Mouse (Mus musculus) liver, postnatal 0 days (tissue): Measurements from ENCODE around the gene Rnf126. TPM values are rescaled to one million over a fixed set of nuclear protein-coding genes. Genes with fewer than 3 reads are reported as not detected.

Source experiments
- ATAC-seq: fragments of 200-750 bp; cut with Nextera tagmentation; 2 replicates; pipeline ENCODE4 v1.8.0; 2017; ENCODE audit warnings: mild to moderate bottlenecking, moderate library complexity
- DNase-seq: peaks from one replicate; pipeline ENCODE4 v3.0.0-alpha.2; 2016
- H3K27ac ChIP-seq: fragments of 300-500 bp; sonication (generic); 2 replicates; pipeline ENCODE4 v1.5.1; 2014; ENCODE audit warnings: antibody characterized with exemption, moderate library complexity, mild to moderate bottlenecking, low read depth
- H3K27me3 ChIP-seq: fragments of 300-500 bp; sonication (generic); 2 replicates; pipeline ENCODE4 v1.6.1; 2014; ENCODE audit warnings: low read length, control low read depth, mixed read lengths; ENCODE audit not compliant: insufficient read depth
- H3K36me3 ChIP-seq: fragments of 300-500 bp; sonication (generic); replicated peaks from 2 replicates; pipeline ENCODE4 v1.6.1; 2014; ENCODE audit warnings: mild to moderate bottlenecking, control low read depth, low read length, moderate library complexity, mixed read lengths; ENCODE audit not compliant: insufficient read depth
- H3K4me1 ChIP-seq: fragments of 300-500 bp; sonication (generic); 2 replicates; pipeline ENCODE4 v1.6.1; 2014; ENCODE audit warnings: antibody characterized with exemption, mild to moderate bottlenecking, control low read depth; ENCODE audit not compliant: insufficient read depth
- H3K4me2 ChIP-seq: fragments of 300-500 bp; sonication (generic); 2 replicates; pipeline ENCODE4 v1.6.1; 2014; ENCODE audit warnings: low read depth, mild to moderate bottlenecking, low read length, moderate library complexity, mixed read lengths
- H3K4me3 ChIP-seq: fragments of 300-500 bp; sonication (generic); 2 replicates; pipeline ENCODE4 v1.5.1; 2014; ENCODE audit warnings: low read depth, low read length
- H3K9ac ChIP-seq: fragments of 300-500 bp; sonication (generic); replicated peaks from 2 replicates; pipeline ENCODE4 v1.6.1; 2014; ENCODE audit warnings: mild to moderate bottlenecking, moderate library complexity
- H3K9me3 ChIP-seq: fragments of 300-500 bp; sonication (generic); 2 replicates; pipeline ENCODE4 v1.6.1; 2016; ENCODE audit warnings: mild to moderate bottlenecking, control low read depth, low read length, mixed read lengths
- CTCF ChIP-seq: sonication (generic); IDR thresholded peaks from 2 replicates; pipeline ENCODE4 v1.5.1; 2016; ENCODE audit warnings: antibody characterized with exemption, low read depth
- EP300 ChIP-seq: IDR thresholded peaks from 2 replicates; pipeline ENCODE4 v1.6.1; 2016; ENCODE audit warnings: antibody characterized with exemption, low read depth, mild to moderate bottlenecking
- WGBS: fragments of 180-500 bp; shearing (Covaris S2); extraction: QIAGEN DNeasy Blood & Tissue Kit; methylation state at CpG from one replicate; pipeline ENCODE4 v1.1.7; 2014; ENCODE audit not compliant: insufficient replicate concordance; 5-methylcytosine and 5-hydroxymethylcytosine counted together
- polyA plus RNA-seq: library from polyadenylated mRNA; unstranded; fragments of >200 nt; fragmentation: Nextera tagmentation; extraction: Ambion mirVana; gene quantifications from 2 replicates; pipeline ENCODE4 v1.2.1, GENCODE M21; 2015

Gene Rnf126
- polyA plus RNA-seq, 1 experiment from 2014 or later: 28.2 TPM

GRCm38 (mm10) chr10:79793738-79794490 lies 27.2 kb upstream of the Rnf126 start:
- WGBS: 11% methylated on average over 37 of the region's 38 CpGs
- no peaks in the 10 kb centered on the region for H3K9me3 ChIP-seq
- H3K27me3 ChIP-seq: no peaks in the 10 kb centered on the region
- TF ChIP-seq CTCF: no peak
- TF ChIP-seq EP300: no peak
- peak overlapping the region; percentile 70 for H3K4me3 ChIP-seq
- no peak; the same call in 1 of the 2 replicates for ATAC-seq
- peak overlapping the region; percentile 87 for H3K4me2 ChIP-seq
- peak overlapping the region; percentile 56 for H3K27ac ChIP-seq
- H3K36me3 ChIP-seq: no peaks in the 10 kb centered on the region
- peaks cover 15% of the 10 kb centered on the region for H3K4me1 ChIP-seq
- peak; percentile 52 for DNase-seq
- H3K9ac ChIP-seq: peak overlapping the region; percentile 70

GRCm38 (mm10) chr10:79793051-79793737 lies 26.4 kb upstream of the Rnf126 start, which contains the start of gene Palm:
Gene Palm (plus strand): TSS chr10:79793572.
- DNase-seq (peak; percentile 77), ATAC-seq (peak; percentile 56)
- whole genome bisulfite sequencing: 4% methylated on average over 51 of the region's 51 CpGs

GRCm38 (mm10) chr10:79792339-79793040 lies 25.7 kb upstream of the Rnf126 start:
- WGBS: 72% methylated on average over 5 of the region's 5 CpGs

More at GRCm38 (mm10) chr10:79793051-79793737, 26.4 kb upstream of the Rnf126 start, which contains the start of gene Palm:
- H3K36me3 ChIP-seq: no peaks in the 10 kb centered on the region
- H3K9me3 ChIP-seq: no peaks in the 10 kb centered on the region
- peak within 1 kb of the TSS; percentile 70 for H3K4me3 ChIP-seq
- H3K27me3 ChIP-seq: no peaks in the 10 kb centered on the region
- H3K9ac ChIP-seq: peak within 1 kb of the TSS; percentile 70
- peaks cover 15% of the 10 kb centered on the region for H3K4me1 ChIP-seq
- peak within 1 kb of the TSS; percentile 56 for H3K27ac ChIP-seq
- TF ChIP-seq EP300 (no peak), CTCF (peak; percentile 83)
- H3K4me2 ChIP-seq: peak within 1 kb of the TSS; percentile 87

GRCm38 (mm10) chr10:79790861-79791260 lies 24.1 kb upstream of the Rnf126 start, which contains the start of gene Prss57:
Gene Prss57 (minus strand): TSS chr10:79790961.
- no peaks in the 10 kb centered on the region for H3K9me3 ChIP-seq
- ATAC-seq: no peak
- WGBS: 69% methylated on average over 4 of the region's 4 CpGs
- no peak within 1 kb of the TSS for H3K4me2 ChIP-seq
- H3K27ac ChIP-seq: peak within 1 kb of the TSS; percentile 46
- H3K9ac ChIP-seq: no peak within 1 kb of the TSS
- TF ChIP-seq CTCF (no peak), EP300 (no peak)
- no peaks in the 10 kb centered on the region for H3K36me3 ChIP-seq
- H3K27me3 ChIP-seq: no peaks in the 10 kb centered on the region
- DNase-seq: no peak
- peaks cover 10% of the 10 kb centered on the region; the same call in 1 of the 2 replicates for H3K4me1 ChIP-seq
- H3K4me3 ChIP-seq: no peak within 1 kb of the TSS

More at GRCm38 (mm10) chr10:79792339-79793040, 25.7 kb upstream of the Rnf126 start:
- DNase-seq: no peak
- ATAC-seq: no peak
- H3K27ac ChIP-seq: no peak overlapping the region
- H3K27me3 ChIP-seq: no peaks in the 10 kb centered on the region
- TF ChIP-seq EP300 (no peak), CTCF (no peak)
- H3K9me3 ChIP-seq: no peaks in the 10 kb centered on the region
- no peak overlapping the region for H3K9ac ChIP-seq
- H3K36me3 ChIP-seq: no peaks in the 10 kb centered on the region
- no peak overlapping the region for H3K4me3 ChIP-seq
- H3K4me2 ChIP-seq: no peak overlapping the region
- H3K4me1 ChIP-seq: peaks cover 15% of the 10 kb centered on the region

- TF ChIP-seq CTCF (0 out of 2 replicates have a peak, but pooled peaks have one; percentile 4), EP300 (no peak)
- Histone ChIP-seq H3K9ac (peak overlapping the region; percentile 16; the same call in 1 of the 2 replicates), H3K4me3 (no peak overlapping the region), H3K4me1 (peaks cover 10% of the 10 kb centered on the region; the same call in 1 of the 2 replicates), H3K36me3 (no peaks in the 10 kb centered on the region), H3K27ac (peak overlapping the region; percentile 46), H3K9me3 (no peaks in the 10 kb centered on the region), H3K27me3 (0 out of 2 replicates have a peak, but pooled peaks cover 4% of the 10 kb centered on the region), H3K4me2 (no peak overlapping the region)
- no peak for ATAC-seq
- DNase-seq: no peak
- 61% methylated on average over 2 of the region's 2 CpGs for WGBS
Observed at GRCm38 (mm10) chr10:79789581-79789980, 22.8 kb upstream of the Rnf126 start.
